Mouse (Mus musculus): ENCODE results near the gene Rcn3. TPM values are rescaled to one million over a fixed set of nuclear protein-coding genes. Genes with fewer than 3 reads are reported as not detected.

Gene Rcn3
- polyA plus RNA-seq (2014; fragmentation: Nextera tagmentation; extraction: Ambion mirVana) = 220 and 245 TPM in 2 replicates

DNA sequence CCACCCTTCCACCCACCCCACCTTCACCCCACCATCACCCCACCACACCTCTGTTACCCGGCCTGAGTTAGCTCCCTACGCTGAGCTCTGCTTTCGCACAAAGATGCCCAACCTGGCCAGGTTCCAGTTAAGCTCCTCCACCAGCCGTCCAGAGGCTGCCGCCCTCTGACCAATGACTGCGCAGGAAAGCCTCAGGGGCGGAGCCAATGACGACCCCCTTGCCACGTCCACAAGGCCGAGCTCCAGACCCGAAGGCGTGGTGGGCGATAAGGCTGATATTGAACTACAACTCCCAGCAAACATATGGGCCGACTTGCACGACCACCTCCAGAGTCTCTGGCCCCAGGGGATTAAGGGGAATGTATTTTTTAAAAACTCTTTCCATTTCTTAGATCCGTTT, at the start of gene Rcn3:
Gene Rcn3 (minus strand): TSS at position 174 of the 400 bp plus-strand sequence.
- peak; percentile 88 for ATAC-seq (ENCODE audit: insufficient number of reproducible peaks, low FRiP score, low TSS enrichment, low read depth)
- H3K9me3 ChIP-seq (ENCODE audit: control insufficient read depth, low read length) = no peaks in the 10 kb centered on the region
- H3K27ac ChIP-seq (replicated peaks; ENCODE audit: low read depth, low read length) = peak within 1 kb of the TSS; percentile 73
- peak; percentile 97 for DNase-seq (ENCODE audit: low spot score)
- WGBS = under 1% methylated on average over 16 of the region's 16 CpGs
- no peaks in the 10 kb centered on the region for H3K27me3 ChIP-seq (ENCODE audit: control insufficient read depth, insufficient read depth, low read length)
- H3K9ac ChIP-seq (ENCODE audit: low read length) = peak within 1 kb of the TSS; percentile 82
- peak within 1 kb of the TSS; percentile 72 for H3K4me2 ChIP-seq (ENCODE audit: low read depth, severe bottlenecking)
- peaks cover 20% of the 10 kb centered on the region for H3K4me1 ChIP-seq (ENCODE audit: control insufficient read depth, insufficient read depth, low read length)
- peaks cover 11% of the 10 kb centered on the region; the same call in 1 of the 2 replicates for H3K36me3 ChIP-seq (ENCODE audit: control insufficient read depth, insufficient read depth, low read length)
- H3K4me3 ChIP-seq (ENCODE audit: low read depth, low read length) = peak within 1 kb of the TSS; percentile 65

DNA sequence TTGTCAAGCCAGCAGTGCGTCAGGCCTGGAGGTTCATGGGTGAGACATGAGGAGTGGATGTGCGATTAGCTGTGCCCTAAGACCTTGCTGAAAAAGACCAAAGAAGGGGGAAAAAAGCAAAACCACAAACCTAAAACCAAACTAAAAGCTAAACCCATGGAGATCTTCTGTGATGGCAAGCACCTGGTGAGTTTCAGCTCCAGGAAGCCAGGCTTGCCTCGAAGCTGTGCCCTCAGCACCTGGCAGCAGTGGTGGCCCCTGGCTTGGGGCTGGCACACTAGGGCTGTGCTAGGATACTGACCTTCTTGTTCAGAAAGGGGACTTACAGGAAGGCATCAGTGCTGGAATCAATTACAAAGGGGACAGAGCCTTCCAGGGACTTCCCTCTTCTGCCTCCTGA, 49.3 kb upstream of the Rcn3 start:
- no peaks in the 10 kb centered on the region; the same call in 1 of the 2 replicates for H3K36me3 ChIP-seq (ENCODE audit: control insufficient read depth, insufficient read depth, low read length)
- no peak for DNase-seq (ENCODE audit: low spot score)
- H3K27me3 ChIP-seq (ENCODE audit: control insufficient read depth, insufficient read depth, low read length) = no peaks in the 10 kb centered on the region; the same call in 1 of the 2 replicates
- WGBS = 91% methylated on average over 3 of the region's 3 CpGs
- H3K27ac ChIP-seq (replicated peaks; ENCODE audit: low read depth, low read length) = no peak overlapping the region
- H3K4me2 ChIP-seq (ENCODE audit: low read depth, severe bottlenecking) = no peak overlapping the region
- H3K9me3 ChIP-seq (ENCODE audit: control insufficient read depth, low read length) = no peaks in the 10 kb centered on the region
- H3K9ac ChIP-seq (ENCODE audit: low read length) = no peak overlapping the region
- no peaks in the 10 kb centered on the region for H3K4me1 ChIP-seq (ENCODE audit: control insufficient read depth, insufficient read depth, low read length)
- no peak overlapping the region for H3K4me3 ChIP-seq (ENCODE audit: low read depth, low read length)
- no peak for ATAC-seq (ENCODE audit: insufficient number of reproducible peaks, low FRiP score, low TSS enrichment, low read depth)

DNA sequence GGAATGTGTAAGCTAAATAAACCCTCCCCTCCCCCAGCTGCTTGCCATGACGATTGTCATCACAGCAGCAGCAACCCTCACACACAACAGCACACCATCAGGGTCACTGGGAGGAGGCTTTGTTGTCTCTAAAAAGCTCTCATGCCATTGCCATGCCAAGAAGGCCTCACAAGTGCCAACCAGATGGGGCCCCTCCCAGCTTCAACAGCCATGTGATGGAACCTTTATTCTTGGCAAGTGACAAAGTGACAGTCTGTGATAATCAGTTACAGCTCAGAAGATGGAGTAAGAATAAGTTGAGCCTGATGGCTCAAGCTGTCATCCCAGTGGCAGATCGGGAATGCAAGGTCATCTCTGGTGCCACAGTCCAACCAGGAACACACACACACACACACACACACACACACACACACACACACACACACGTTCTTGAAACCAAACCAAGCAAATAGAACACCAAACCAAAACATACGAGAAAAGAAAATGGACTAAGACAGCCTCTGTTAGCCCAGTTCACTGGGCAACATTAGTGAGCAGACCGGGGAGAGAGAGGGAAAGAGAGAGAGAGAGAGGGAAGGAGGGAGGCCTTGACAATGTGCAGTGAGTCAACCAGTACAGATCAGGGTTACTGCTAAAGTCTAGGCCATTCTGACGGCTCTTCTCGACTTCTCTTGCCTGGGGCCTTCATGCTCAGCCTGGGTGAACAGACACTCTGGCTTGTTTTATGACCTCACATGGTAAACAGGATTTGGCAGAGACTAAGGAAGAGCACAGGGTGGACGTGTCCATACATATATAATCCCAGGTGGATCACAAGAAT, 48.1 kb upstream of the Rcn3 start:
- H3K27me3 ChIP-seq (ENCODE audit: control insufficient read depth, insufficient read depth, low read length) = no peaks in the 10 kb centered on the region; the same call in 1 of the 2 replicates
- H3K27ac ChIP-seq (replicated peaks; ENCODE audit: low read depth, low read length) = no peak overlapping the region
- no peaks in the 10 kb centered on the region for H3K4me1 ChIP-seq (ENCODE audit: control insufficient read depth, insufficient read depth, low read length)
- no peak overlapping the region for H3K9ac ChIP-seq (ENCODE audit: low read length)
- H3K4me3 ChIP-seq (ENCODE audit: low read depth, low read length) = no peak overlapping the region
- ATAC-seq (ENCODE audit: insufficient number of reproducible peaks, low FRiP score, low TSS enrichment, low read depth) (no peak), DNase-seq (ENCODE audit: low spot score) (no peak)
- no peaks in the 10 kb centered on the region for H3K9me3 ChIP-seq (ENCODE audit: control insufficient read depth, low read length)
- H3K4me2 ChIP-seq (ENCODE audit: low read depth, severe bottlenecking) = no peak overlapping the region
- no peaks in the 10 kb centered on the region; the same call in 1 of the 2 replicates for H3K36me3 ChIP-seq (ENCODE audit: control insufficient read depth, insufficient read depth, low read length)
- 73% methylated on average over 8 of the region's 8 CpGs for WGBS

DNA sequence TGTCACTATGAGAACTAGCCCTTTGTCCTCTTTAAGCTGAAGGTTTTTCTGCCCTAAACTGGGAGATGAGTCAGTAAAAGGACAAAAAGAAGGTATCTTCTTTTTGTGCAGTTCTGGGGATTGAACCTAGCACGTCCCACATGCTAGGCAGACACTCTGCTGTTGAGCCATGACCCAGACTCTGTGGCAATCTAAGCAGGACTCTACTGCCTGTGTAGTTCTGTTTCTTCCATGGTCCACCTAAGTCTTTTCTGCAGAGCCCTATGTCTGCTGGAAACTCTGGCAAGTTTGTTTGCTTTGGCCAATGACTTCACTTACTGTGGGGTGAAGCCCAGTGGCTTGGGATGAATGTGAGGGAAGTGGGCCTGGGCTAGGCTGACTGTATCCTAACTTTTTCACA, 46.4 kb upstream of the Rcn3 start:
- Histone ChIP-seq H3K27ac (replicated peaks; ENCODE audit: low read depth, low read length) (no peak overlapping the region), H3K4me2 (ENCODE audit: low read depth, severe bottlenecking) (no peak overlapping the region), H3K9ac (ENCODE audit: low read length) (no peak overlapping the region), H3K9me3 (ENCODE audit: control insufficient read depth, low read length) (no peaks in the 10 kb centered on the region), H3K4me1 (ENCODE audit: control insufficient read depth, insufficient read depth, low read length) (no peaks in the 10 kb centered on the region), H3K36me3 (ENCODE audit: control insufficient read depth, insufficient read depth, low read length) (no peaks in the 10 kb centered on the region; the same call in 1 of the 2 replicates), H3K27me3 (ENCODE audit: control insufficient read depth, insufficient read depth, low read length) (no peaks in the 10 kb centered on the region; the same call in 1 of the 2 replicates), H3K4me3 (ENCODE audit: low read depth, low read length) (no peak overlapping the region)
- 69% methylated on average over 1 of the region's 1 CpGs for WGBS
- ATAC-seq (ENCODE audit: insufficient number of reproducible peaks, low FRiP score, low TSS enrichment, low read depth) (no peak), DNase-seq (ENCODE audit: low spot score) (no peak)

DNA sequence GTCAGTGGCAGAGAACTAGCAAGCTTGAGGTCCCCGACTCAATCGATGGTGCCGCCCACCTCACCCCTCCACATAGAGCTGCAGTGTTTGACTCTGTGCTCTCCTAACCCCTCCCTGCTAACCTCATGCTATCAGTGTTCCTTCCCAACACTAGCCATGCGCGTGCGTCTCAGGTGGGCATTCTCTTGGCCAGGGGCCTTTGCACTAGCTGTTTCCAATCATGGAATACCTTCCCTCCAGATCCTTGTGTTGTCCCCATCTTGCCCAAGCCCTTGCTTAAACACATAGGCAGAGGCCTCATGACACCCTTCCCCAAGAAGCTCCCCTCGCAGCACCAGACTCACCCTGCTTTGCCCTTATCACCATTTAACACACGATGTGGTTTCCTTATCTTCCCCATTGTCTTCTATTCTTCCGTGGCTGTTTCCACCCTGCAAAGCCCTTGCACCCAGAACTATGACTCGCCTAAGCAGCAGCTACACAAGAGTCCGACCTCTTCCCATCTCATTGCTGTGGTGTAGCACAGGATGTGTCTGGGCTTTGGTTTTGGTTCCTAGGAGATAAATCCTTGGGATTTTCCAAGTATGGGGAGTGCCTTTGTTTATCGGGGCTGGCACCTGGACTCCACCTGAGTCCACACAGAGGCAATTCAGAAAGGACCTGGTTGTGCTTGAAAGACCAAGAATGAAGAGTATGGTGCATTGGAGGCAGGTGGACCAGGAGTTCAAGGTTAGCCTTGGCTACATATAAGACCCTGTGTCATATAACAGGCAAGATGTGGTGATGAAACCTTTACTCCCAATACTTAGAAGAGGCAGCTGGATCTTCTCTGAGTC, 45.4 kb upstream of the Rcn3 start:
- H3K4me1 ChIP-seq (ENCODE audit: control insufficient read depth, insufficient read depth, low read length) = no peaks in the 10 kb centered on the region
- ATAC-seq (ENCODE audit: insufficient number of reproducible peaks, low FRiP score, low TSS enrichment, low read depth) = no peak
- no peak overlapping the region for H3K9ac ChIP-seq (ENCODE audit: low read length)
- H3K9me3 ChIP-seq (ENCODE audit: control insufficient read depth, low read length) = no peaks in the 10 kb centered on the region
- H3K27ac ChIP-seq (replicated peaks; ENCODE audit: low read depth, low read length) = no peak overlapping the region
- H3K4me3 ChIP-seq (ENCODE audit: low read depth, low read length) = no peak overlapping the region
- no peaks in the 10 kb centered on the region; the same call in 1 of the 2 replicates for H3K27me3 ChIP-seq (ENCODE audit: control insufficient read depth, insufficient read depth, low read length)
- no peak overlapping the region for H3K4me2 ChIP-seq (ENCODE audit: low read depth, severe bottlenecking)
- no peaks in the 10 kb centered on the region for H3K36me3 ChIP-seq (ENCODE audit: control insufficient read depth, insufficient read depth, low read length)
- no peak for DNase-seq (ENCODE audit: low spot score)
- WGBS = 83% methylated on average over 12 of the region's 12 CpGs

DNA sequence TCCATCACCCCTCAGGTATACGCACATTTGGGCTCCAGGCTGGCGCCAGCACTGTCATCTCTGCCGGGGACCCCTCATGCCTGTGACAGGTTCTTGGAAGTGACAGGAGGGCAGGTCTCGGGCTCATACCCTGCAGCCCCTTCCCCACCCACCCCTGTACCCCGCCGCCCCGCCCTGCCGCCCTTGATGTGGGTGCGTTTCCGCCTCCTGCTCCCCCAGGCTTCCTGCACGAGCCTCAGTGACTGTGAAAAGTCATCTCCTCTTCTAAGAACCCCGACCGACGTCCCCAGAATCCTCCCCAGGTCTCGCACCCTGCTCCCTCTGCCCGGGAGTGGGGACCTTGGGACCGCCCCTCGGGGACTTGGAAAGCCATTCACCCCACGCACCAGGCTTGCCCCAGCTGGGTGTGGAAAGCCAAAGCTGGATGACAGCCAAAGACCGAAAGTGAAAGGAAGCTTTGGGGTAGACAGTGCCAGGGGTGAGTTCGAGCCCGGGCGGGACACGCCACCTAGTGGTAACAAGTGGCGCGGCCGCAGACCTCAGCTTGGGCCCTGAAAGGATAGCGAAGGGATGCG, 44.1 kb upstream of the Rcn3 start, which contains the start of the genes Gm45713 and Flt3l:
Gene Gm45713 (minus strand): TSS at position 239 of the 575 bp plus-strand sequence.
Gene Flt3l (minus strand): TSS at position 440 of the 575 bp plus-strand sequence.
- ATAC-seq (ENCODE audit: insufficient number of reproducible peaks, low FRiP score, low TSS enrichment, low read depth) = peak; percentile 65
- Histone ChIP-seq H3K27me3 (ENCODE audit: control insufficient read depth, insufficient read depth, low read length) (no peaks in the 10 kb centered on the region; the same call in 1 of the 2 replicates), H3K27ac (replicated peaks; ENCODE audit: low read depth, low read length) (no peak within 1 kb of the TSS)

DNA sequence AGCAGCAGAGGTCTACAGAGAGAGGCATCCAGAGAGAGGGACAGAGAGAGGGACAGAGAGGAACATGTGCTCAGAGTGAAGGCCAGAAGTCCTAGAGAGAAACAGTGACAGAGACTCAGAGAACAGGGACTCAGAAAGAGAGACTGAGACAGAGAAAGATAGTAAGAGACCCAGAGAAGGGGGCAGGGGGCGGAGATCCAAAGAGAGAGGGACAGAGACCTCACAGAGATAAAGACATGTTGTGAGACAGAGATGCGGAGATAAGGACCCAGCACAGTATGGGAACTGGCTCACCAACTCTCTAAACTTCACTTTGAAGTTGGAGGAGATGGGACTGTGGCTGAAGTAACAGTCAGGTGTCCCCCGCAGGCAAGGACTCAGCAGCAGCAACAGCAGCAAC, 43.3 kb upstream of the Rcn3 start:
- Histone ChIP-seq H3K4me3 (ENCODE audit: low read depth, low read length) (no peak overlapping the region), H3K36me3 (ENCODE audit: control insufficient read depth, insufficient read depth, low read length) (no peaks in the 10 kb centered on the region), H3K9ac (ENCODE audit: low read length) (no peak overlapping the region), H3K9me3 (ENCODE audit: control insufficient read depth, low read length) (no peaks in the 10 kb centered on the region), H3K4me2 (ENCODE audit: low read depth, severe bottlenecking) (no peak overlapping the region), H3K4me1 (ENCODE audit: control insufficient read depth, insufficient read depth, low read length) (no peaks in the 10 kb centered on the region), H3K27me3 (ENCODE audit: control insufficient read depth, insufficient read depth, low read length) (no peaks in the 10 kb centered on the region; the same call in 1 of the 2 replicates), H3K27ac (replicated peaks; ENCODE audit: low read depth, low read length) (no peak overlapping the region)
- DNase-seq (ENCODE audit: low spot score) (no peak), ATAC-seq (ENCODE audit: insufficient number of reproducible peaks, low FRiP score, low TSS enrichment, low read depth) (no peak)
- WGBS = 71% methylated on average over 3 of the region's 3 CpGs

More for the DNA sequence above, 44.1 kb upstream of the Rcn3 start, which contains the start of the genes Gm45713 and Flt3l:
- no peaks in the 10 kb centered on the region for H3K9me3 ChIP-seq (ENCODE audit: control insufficient read depth, low read length)
- peak; percentile 87 for DNase-seq (ENCODE audit: low spot score)
- H3K36me3 ChIP-seq (ENCODE audit: control insufficient read depth, insufficient read depth, low read length) = no peaks in the 10 kb centered on the region
- peak within 1 kb of the TSS; percentile 37 for H3K4me3 ChIP-seq (ENCODE audit: low read depth, low read length)
- WGBS = 3% methylated on average over 29 of the region's 29 CpGs
- H3K4me1 ChIP-seq (ENCODE audit: control insufficient read depth, insufficient read depth, low read length) = no peaks in the 10 kb centered on the region
- H3K9ac ChIP-seq (ENCODE audit: low read length) = peak within 1 kb of the TSS; percentile 58
- peak within 1 kb of the TSS; percentile 62 for H3K4me2 ChIP-seq (ENCODE audit: low read depth, severe bottlenecking)
